Mouse (Mus musculus) kidney, adult 2 months (tissue): ENCODE measurements around the gene Pate2. TPM values are rescaled to one million over a fixed set of nuclear protein-coding genes. Genes with fewer than 3 reads are reported as not detected.
"Not testable (repeated sequence)": the region's sequence is repeated elsewhere in the genome, so short reads cannot be mapped to it uniquely, and the experiment has no call there.

ENCODE experiments used
- DNase-seq: peaks from one replicate; pipeline ENCODE4 v3.0.0; 2021
- H3K27ac ChIP-seq: fragments of 200-500 bp; 2 replicates; pipeline ENCODE4 v1.5.1; 2012; ENCODE audit warnings: low read depth, low read length, control low read depth, inconsistent platforms; ENCODE audit not compliant: insufficient read depth
- H3K27me3 ChIP-seq: fragments of 200-500 bp; replicated peaks from 2 replicates; pipeline ENCODE4 v1.6.1; 2012; ENCODE audit warnings: mild to moderate bottlenecking, moderate library complexity, low read length, inconsistent platforms; ENCODE audit not compliant: control insufficient read depth, insufficient read depth
- H3K36me3 ChIP-seq: fragments of 200-500 bp; 2 replicates; pipeline ENCODE4 v1.6.1; 2012; ENCODE audit warnings: mild to moderate bottlenecking, moderate library complexity, low read length, inconsistent platforms; ENCODE audit not compliant: control insufficient read depth, insufficient read depth
- H3K4me1 ChIP-seq: fragments of 200-500 bp; 2 replicates; pipeline ENCODE4 v1.6.1; 2011; ENCODE audit warnings: low read length; ENCODE audit not compliant: control insufficient read depth, insufficient read depth
- H3K4me3 ChIP-seq: fragments of 200-500 bp; 2 replicates; pipeline ENCODE4 v1.5.1; 2011; ENCODE audit warnings: mild to moderate bottlenecking, low read depth, low read length, control low read depth; ENCODE audit not compliant: insufficient read depth
- CTCF ChIP-seq: fragments of 200-500 bp; conservative IDR thresholded peaks from 2 replicates; pipeline ENCODE4 v1.5.1; 2011; ENCODE audit warnings: low read depth, mild to moderate bottlenecking, control low read depth, low read length, moderate library complexity, mixed read lengths; ENCODE audit not compliant: insufficient read depth, insufficient read length
- POLR2A ChIP-seq: fragments of 200-500 bp; IDR thresholded peaks from one replicate; pipeline ENCODE4 v1.6.1; 2011; ENCODE audit warnings: low read depth, low read length, control low read depth
- WGBS: fragments of 180-500 bp; shearing (Covaris S2); methylation state at CpG from one replicate; pipeline ENCODE4 v1.1.7; 2018; 5-methylcytosine and 5-hydroxymethylcytosine counted together
- polyA plus RNA-seq: library from polyadenylated mRNA; depleted of rRNA; stranded (reverse); fragments of >200 nt; gene quantifications from 2 replicates; pipeline ENCODE4 v1.2.3, GENCODE M21; 2012

Pate2 gene
- polyA plus RNA-seq, 1 experiment, result 0.05 TPM

GRCm38 (mm10) chr9:35574416-35574815 is 4.3 kb downstream of the Pate2 start:
- Histone ChIP-seq H3K27ac (no peak overlapping the region), H3K36me3 (no peaks in the 10 kb centered on the region), H3K4me3 (no peak overlapping the region), H3K4me1 (no peaks in the 10 kb centered on the region), H3K27me3 (peaks cover 1% of the 10 kb centered on the region; the same call in 1 of the 2 replicates)
- TF ChIP-seq POLR2A (no peak), CTCF (no peak)
- WGBS, result 8% methylated on average over 32 of the region's 32 CpGs
- DNase-seq, result no peak

GRCm38 (mm10) chr9:35587674-35588073 is 17.6 kb downstream of the Pate2 start:
- H3K27me3 ChIP-seq, result no peaks in the 10 kb centered on the region

GRCm38 (mm10) chr9:35592903-35593302 is 22.8 kb downstream of the Pate2 start:
- WGBS, result 1% methylated on average over 2 of the region's 2 CpGs
- Histone ChIP-seq H3K27ac (no peak overlapping the region), H3K36me3 (no peaks in the 10 kb centered on the region), H3K4me1 (no peaks in the 10 kb centered on the region; the same call in 1 of the 2 replicates), H3K27me3 (no peaks in the 10 kb centered on the region), H3K4me3 (no peak overlapping the region)
- peak; percentile 60 for DNase-seq
- no peak for TF ChIP-seq POLR2A
- peak; percentile 45 for TF ChIP-seq CTCF

More at GRCm38 (mm10) chr9:35587674-35588073, 17.6 kb downstream of the Pate2 start:
- TF ChIP-seq POLR2A, result no peak
- no peak for TF ChIP-seq CTCF
- 72% methylated on average over 1 of the region's 1 CpGs for WGBS
- DNase-seq, result no peak
- no peak overlapping the region for H3K27ac ChIP-seq
- H3K4me3 ChIP-seq, result no peak overlapping the region
- no peaks in the 10 kb centered on the region for H3K36me3 ChIP-seq
- no peaks in the 10 kb centered on the region for H3K4me1 ChIP-seq

GRCm38 (mm10) chr9:35607647-35608405 is 37.7 kb downstream of the Pate2 start:
- no peak for DNase-seq
- no peak overlapping the region for H3K27ac ChIP-seq
- no peaks in the 10 kb centered on the region for H3K36me3 ChIP-seq
- H3K4me1 ChIP-seq, result no peaks in the 10 kb centered on the region
- no peak overlapping the region for H3K4me3 ChIP-seq
- H3K27me3 ChIP-seq, result no peaks in the 10 kb centered on the region
- no peak for TF ChIP-seq CTCF
- 65% methylated on average over 8 of the region's 8 CpGs for WGBS

- Histone ChIP-seq H3K4me1 (no peaks in the 10 kb centered on the region), H3K36me3 (no peaks in the 10 kb centered on the region), H3K27me3 (no peaks in the 10 kb centered on the region), H3K27ac (no peak within 1 kb of the TSS), H3K4me3 (no peak within 1 kb of the TSS)
- no peak for DNase-seq
- TF ChIP-seq CTCF (no peak), POLR2A (no peak)
- WGBS, result 88% methylated on average over 1 of the region's 1 CpGs
Measured at GRCm38 (mm10) chr9:35611841-35612240, 41.8 kb downstream of the Pate2 start, which contains the start of gene Pate4. Pate4 (minus strand) TSS chr9:35611941.

GRCm38 (mm10) chr9:35614005-35614404 is 43.9 kb downstream of the Pate2 start:
- Histone ChIP-seq H3K36me3 (no peaks in the 10 kb centered on the region), H3K4me3 (no peak overlapping the region), H3K4me1 (no peaks in the 10 kb centered on the region), H3K27me3 (no peaks in the 10 kb centered on the region; the same call in 1 of the 2 replicates), H3K27ac (no peak overlapping the region)
- TF ChIP-seq CTCF (no peak), POLR2A (no peak)
- 28% methylated on average over 2 of the region's 2 CpGs for WGBS
- peak; percentile 7 for DNase-seq

- not testable (repeated sequence) for H3K27me3 ChIP-seq, H3K4me1 ChIP-seq, H3K27ac ChIP-seq, DNase-seq, H3K4me3 ChIP-seq, H3K36me3 ChIP-seq
- WGBS, result 59% methylated on average over 2 of the region's 2 CpGs
Measured at GRCm38 (mm10) chr9:35616784-35617183, 46.7 kb downstream of the Pate2 start.
